Mouse (Mus musculus) forebrain, postnatal 0 days (tissue): ENCODE data around the gene Slc7a9. TPM values are rescaled to one million over a fixed set of nuclear protein-coding genes. Genes with fewer than 3 reads are reported as not detected.

Experiments used
- ATAC-seq: fragments of 200-750 bp; cut with Nextera tagmentation; 2 replicates; pipeline ENCODE4 v1.8.0; 2017; ENCODE audit warnings: mild to moderate bottlenecking, moderate library complexity
- DNase-seq: peaks from one replicate; pipeline ENCODE4 v3.0.0-alpha.2; 2015
- H3K27ac ChIP-seq: fragments of 300-500 bp; sonication (generic); 2 replicates; pipeline ENCODE4 v1.5.1; 2014; ENCODE audit warnings: low read depth, mild to moderate bottlenecking, antibody characterized with exemption, low read length, moderate library complexity, mixed read lengths
- H3K27me3 ChIP-seq: fragments of 300-500 bp; sonication (generic); 2 replicates; pipeline ENCODE4 v1.6.1; 2014; ENCODE audit warnings: mild to moderate bottlenecking, low read length, mixed read lengths; ENCODE audit not compliant: insufficient read depth
- H3K36me3 ChIP-seq: fragments of 300-500 bp; sonication (generic); 2 replicates; pipeline ENCODE4 v1.6.1; 2014; ENCODE audit warnings: mild to moderate bottlenecking, moderate library complexity; ENCODE audit not compliant: insufficient read depth
- H3K4me1 ChIP-seq: fragments of 300-500 bp; sonication (generic); 2 replicates; pipeline ENCODE4 v1.6.1; 2014; ENCODE audit warnings: antibody characterized with exemption; ENCODE audit not compliant: insufficient read depth
- H3K4me2 ChIP-seq: fragments of 300-500 bp; sonication (generic); 2 replicates; pipeline ENCODE4 v1.6.1; 2014; ENCODE audit warnings: low read depth, mild to moderate bottlenecking, moderate library complexity
- H3K4me3 ChIP-seq: fragments of 300-500 bp; sonication (generic); 2 replicates; pipeline ENCODE4 v1.5.1; 2014; ENCODE audit warnings: low read depth, low read length, mixed read lengths
- H3K9ac ChIP-seq: fragments of 300-500 bp; sonication (generic); 2 replicates; pipeline ENCODE4 v1.6.1; 2014; ENCODE audit warnings: mild to moderate bottlenecking
- H3K9me3 ChIP-seq: fragments of 300-500 bp; sonication (generic); 2 replicates; pipeline ENCODE4 v1.6.1; 2016; ENCODE audit warnings: low read length
- CTCF ChIP-seq: sonication (generic); IDR thresholded peaks from 2 replicates; pipeline ENCODE4 v1.5.1; 2016; ENCODE audit warnings: antibody characterized with exemption, control low read depth, low read depth
- WGBS: fragments of 180-500 bp; shearing (Covaris S2); extraction: QIAGEN DNeasy Blood & Tissue Kit; methylation state at CpG from one replicate; pipeline ENCODE4 v1.1.7; 2014; 5-methylcytosine and 5-hydroxymethylcytosine counted together
- polyA plus RNA-seq: library from polyadenylated mRNA; unstranded; fragments of >200 nt; fragmentation: Nextera tagmentation; extraction: Ambion mirVana; gene quantifications from 2 replicates; pipeline ENCODE4 v1.2.1, GENCODE M21; 2015
- total RNA-seq: library from RNA; depleted of rRNA; stranded (reverse); fragments of >200 nt; gene quantifications from 2 replicates; pipeline ENCODE4 v1.2.3, GENCODE M21; 2014

Slc7a9 gene
- total and polyA plus RNA-seq, 2 experiments from 2014 or later: 0.11 TPM; not detected in 1

- TF ChIP-seq CTCF: no peak
- Histone ChIP-seq H3K9me3 (no peaks in the 10 kb centered on the region), H3K36me3 (peaks cover 73% of the 10 kb centered on the region), H3K27me3 (no peaks in the 10 kb centered on the region), H3K4me3 (no peak overlapping the region), H3K4me1 (no peaks in the 10 kb centered on the region), H3K9ac (no peak overlapping the region), H3K4me2 (no peak overlapping the region), H3K27ac (no peak overlapping the region)
- ATAC-seq: no peak
- DNase-seq: no peak
- WGBS: 72% methylated on average over 9 of the region's 9 CpGs
Measured at GRCm38 (mm10) chr7:35435266-35435665, 13.3 kb upstream of the Slc7a9 start.

DNA sequence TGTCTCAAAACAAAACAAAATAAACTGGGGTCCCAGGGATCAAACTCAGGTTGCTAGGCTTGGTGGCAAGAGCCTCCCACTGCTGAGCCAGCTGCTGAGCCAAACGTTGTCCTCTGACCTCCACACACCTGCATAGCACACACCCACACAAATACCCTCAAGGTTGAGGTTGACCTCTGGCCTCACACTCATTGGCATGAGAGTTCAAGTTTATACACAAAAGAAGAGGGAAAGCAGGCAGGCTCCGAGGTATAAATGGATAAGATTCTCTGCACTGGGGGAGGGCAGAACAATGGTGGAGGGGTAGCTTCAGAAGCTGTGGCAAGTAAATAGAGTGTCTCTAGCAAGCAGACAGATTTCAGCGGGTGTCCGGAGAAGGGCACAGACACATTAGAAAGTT is 1.1 kb upstream of the Slc7a9 start:
- H3K4me2 ChIP-seq: no peak overlapping the region
- ATAC-seq: no peak
- H3K27ac ChIP-seq: no peak overlapping the region
- H3K9me3 ChIP-seq: no peaks in the 10 kb centered on the region
- H3K4me1 ChIP-seq: no peaks in the 10 kb centered on the region
- no peak for TF ChIP-seq CTCF
- H3K27me3 ChIP-seq: no peaks in the 10 kb centered on the region
- H3K9ac ChIP-seq: no peak overlapping the region
- no peak for DNase-seq
- 38% methylated on average over 4 of the region's 4 CpGs for WGBS
- H3K4me3 ChIP-seq: no peak overlapping the region
- H3K36me3 ChIP-seq: no peaks in the 10 kb centered on the region

- Histone ChIP-seq H3K4me1 (no peaks in the 10 kb centered on the region), H3K27me3 (no peaks in the 10 kb centered on the region), H3K4me2 (no peak overlapping the region), H3K4me3 (no peak overlapping the region), H3K27ac (no peak overlapping the region), H3K36me3 (no peaks in the 10 kb centered on the region), H3K9ac (no peak overlapping the region), H3K9me3 (no peaks in the 10 kb centered on the region)
- DNase-seq (no peak), ATAC-seq (no peak)
- no peak for TF ChIP-seq CTCF
- WGBS: 85% methylated on average over 7 of the region's 7 CpGs
Measured at GRCm38 (mm10) chr7:35448867-35449266, 271 bp downstream of the Slc7a9 start.

GRCm38 (mm10) chr7:35456091-35456814 is 7.7 kb downstream of the Slc7a9 start:
- no peak for TF ChIP-seq CTCF
- Histone ChIP-seq H3K4me1 (no peaks in the 10 kb centered on the region), H3K27ac (no peak overlapping the region), H3K9me3 (no peaks in the 10 kb centered on the region), H3K36me3 (no peaks in the 10 kb centered on the region), H3K4me3 (no peak overlapping the region), H3K9ac (no peak overlapping the region), H3K4me2 (no peak overlapping the region), H3K27me3 (no peaks in the 10 kb centered on the region)
- ATAC-seq (no peak), DNase-seq (no peak)
- 79% methylated on average over 4 of the region's 4 CpGs for WGBS

DNA sequence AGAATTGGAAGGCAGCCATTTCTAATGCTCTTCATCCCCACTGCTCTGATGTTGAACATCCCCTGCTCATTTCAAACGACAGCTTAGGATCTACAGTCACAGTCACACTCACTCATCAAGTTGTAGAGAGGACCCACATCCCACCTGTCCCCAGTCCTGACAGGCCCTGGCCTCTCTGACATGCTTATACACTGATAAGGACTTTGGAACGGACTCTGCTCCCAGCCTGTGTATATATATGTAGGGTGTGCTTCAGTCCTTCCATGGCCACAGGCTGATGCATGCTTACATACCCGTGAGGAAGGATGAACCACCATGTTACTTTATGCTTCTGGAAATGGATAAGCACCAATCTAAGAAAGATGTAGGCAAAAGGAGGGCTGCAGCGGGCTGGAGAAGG is 12.4 kb downstream of the Slc7a9 start:
- ATAC-seq (no peak), DNase-seq (no peak)
- H3K4me3 ChIP-seq: no peak overlapping the region
- H3K4me2 ChIP-seq: no peak overlapping the region
- no peaks in the 10 kb centered on the region; the same call in 1 of the 2 replicates for H3K36me3 ChIP-seq
- H3K9ac ChIP-seq: no peak overlapping the region
- no peaks in the 10 kb centered on the region for H3K4me1 ChIP-seq
- H3K27ac ChIP-seq: no peak overlapping the region
- TF ChIP-seq CTCF: no peak
- WGBS: 86% methylated on average over 4 of the region's 4 CpGs
- no peaks in the 10 kb centered on the region for H3K27me3 ChIP-seq
- H3K9me3 ChIP-seq: no peaks in the 10 kb centered on the region

- Histone ChIP-seq H3K4me2 (no peak overlapping the region), H3K27ac (no peak overlapping the region), H3K27me3 (no peaks in the 10 kb centered on the region), H3K4me1 (no peaks in the 10 kb centered on the region), H3K36me3 (no peaks in the 10 kb centered on the region; the same call in 1 of the 2 replicates), H3K9ac (no peak overlapping the region), H3K9me3 (no peaks in the 10 kb centered on the region), H3K4me3 (no peak overlapping the region)
- 91% methylated on average over 5 of the region's 5 CpGs for WGBS
- no peak for TF ChIP-seq CTCF
- DNase-seq (no peak), ATAC-seq (peak; percentile 32; the same call in 1 of the 2 replicates)
Measured at GRCm38 (mm10) chr7:35465027-35465426, 16.4 kb downstream of the Slc7a9 start.

- Histone ChIP-seq H3K4me3 (no peak overlapping the region), H3K9ac (no peak overlapping the region), H3K4me1 (no peaks in the 10 kb centered on the region), H3K27ac (no peak overlapping the region), H3K4me2 (no peak overlapping the region), H3K27me3 (no peaks in the 10 kb centered on the region), H3K36me3 (no peaks in the 10 kb centered on the region; the same call in 1 of the 2 replicates), H3K9me3 (no peaks in the 10 kb centered on the region)
- ATAC-seq: no peak
- TF ChIP-seq CTCF: no peak
- DNase-seq: no peak
- 73% methylated on average over 2 of the region's 2 CpGs for WGBS
Measured at GRCm38 (mm10) chr7:35467856-35468255, 19.3 kb downstream of the Slc7a9 start.
